Mouse (Mus musculus) myocyte (in vitro differentiated cells): ENCODE data around the gene Mrm2. TPM values are rescaled to one million over a fixed set of nuclear protein-coding genes. Genes with fewer than 3 reads are reported as not detected.
A peak's percentile ranks its signal among the peaks of the same experiment; 100 is the strongest.

ENCODE experiments used
- H3K27me3 ChIP-seq: one replicate; pipeline ENCODE4 v1.6.1; 2011; ENCODE audit not compliant: control insufficient read depth, insufficient read depth, insufficient read length
- H3K36me3 ChIP-seq: one replicate; pipeline ENCODE4 v1.6.1; 2011; ENCODE audit not compliant: control insufficient read depth, insufficient read depth
- H3K4me2 ChIP-seq: one replicate; pipeline ENCODE4 v1.6.1; 2011; ENCODE audit warnings: low read depth, control low read depth
- H3K4me3 ChIP-seq: one replicate; pipeline ENCODE4 v1.5.1; 2011; ENCODE audit warnings: mild to moderate bottlenecking, control low read depth, moderate library complexity
- H3K79me2 ChIP-seq: one replicate; pipeline ENCODE4 v1.6.1; 2011; ENCODE audit not compliant: control insufficient read depth, insufficient read depth
- H3ac ChIP-seq: one replicate; pipeline ENCODE4 v1.6.1; 2011; ENCODE audit not compliant: control insufficient read depth, insufficient read length
- CEBPB ChIP-seq: IDR thresholded peaks from 2 replicates; pipeline ENCODE4 v1.6.1; 2011; ENCODE audit warnings: mild to moderate bottlenecking, moderate library complexity; ENCODE audit not compliant: poor library complexity, insufficient read depth, severe bottlenecking
- E2F4 ChIP-seq: IDR thresholded peaks from one replicate; pipeline ENCODE4 v1.6.1; 2011; ENCODE audit warnings: mild to moderate bottlenecking, control low read depth, moderate library complexity; ENCODE audit not compliant: insufficient read depth
- MAX ChIP-seq: IDR thresholded peaks from one replicate; pipeline ENCODE4 v1.6.1; 2011; ENCODE audit warnings: low read depth, mild to moderate bottlenecking, control low read depth
- MYOD1 ChIP-seq, 3 experiments: IDR thresholded peaks; one replicate each; pipeline ENCODE4 v1.6.1; 2011; ENCODE audit warnings: control low read depth in 2 of 3, low read depth in 2 of 3, mild to moderate bottlenecking in 2 of 3, moderate library complexity in 1 of 3; ENCODE audit not compliant: insufficient read length in 2 of 3, control insufficient read depth in 1 of 3
- MYOG ChIP-seq, 3 experiments: IDR thresholded peaks; one replicate each; pipeline ENCODE4 v1.6.1; 2011; ENCODE audit warnings: control low read depth in 2 of 3, low read depth in 2 of 3, mild to moderate bottlenecking in 2 of 3; ENCODE audit not compliant: insufficient read length in 2 of 3, control insufficient read depth in 1 of 3, insufficient read depth in 1 of 3
- POLR2A ChIP-seq: IDR thresholded peaks from one replicate; pipeline ENCODE4 v1.6.1; 2011; ENCODE audit warnings: low read depth, mild to moderate bottlenecking, control low read depth, moderate library complexity; ENCODE audit not compliant: insufficient read length
- POLR2AphosphoS2 ChIP-seq: IDR thresholded peaks from one replicate; pipeline ENCODE4 v1.6.1; 2011; ENCODE audit warnings: low read depth, control low read depth; ENCODE audit not compliant: insufficient read length
- REST ChIP-seq: IDR thresholded peaks from one replicate; pipeline ENCODE4 v1.6.1; 2011; ENCODE audit warnings: mild to moderate bottlenecking, control low read depth, moderate library complexity; ENCODE audit not compliant: insufficient read depth, insufficient read length
- SRF ChIP-seq: IDR thresholded peaks from one replicate; pipeline ENCODE4 v1.6.1; 2011; ENCODE audit warnings: low read depth; ENCODE audit not compliant: control insufficient read depth, insufficient read length
- TCF12 ChIP-seq: IDR thresholded peaks from one replicate; pipeline ENCODE4 v1.6.1; 2011; ENCODE audit warnings: mild to moderate bottlenecking, control low read depth; ENCODE audit not compliant: poor library complexity, insufficient read depth, severe bottlenecking
- TCF3 ChIP-seq: IDR thresholded peaks from one replicate; pipeline ENCODE4 v1.6.1; 2011; ENCODE audit warnings: low read depth, control low read depth; ENCODE audit not compliant: insufficient read length
- USF1 ChIP-seq: IDR thresholded peaks from one replicate; pipeline ENCODE4 v1.6.1; 2011; ENCODE audit warnings: low read depth, mild to moderate bottlenecking, control low read depth, moderate library complexity
- polyA plus RNA-seq: library from polyadenylated mRNA; unstranded; fragments of >200 nt; fragmentation: generic; extraction: Trizol; gene quantifications from one replicate; pipeline ENCODE4 v1.2.1, GENCODE M21; 2012; ENCODE audit warnings: missing spikeins

Mrm2 gene
- polyA plus RNA-seq, 1 experiment: 10.0 TPM

DNA sequence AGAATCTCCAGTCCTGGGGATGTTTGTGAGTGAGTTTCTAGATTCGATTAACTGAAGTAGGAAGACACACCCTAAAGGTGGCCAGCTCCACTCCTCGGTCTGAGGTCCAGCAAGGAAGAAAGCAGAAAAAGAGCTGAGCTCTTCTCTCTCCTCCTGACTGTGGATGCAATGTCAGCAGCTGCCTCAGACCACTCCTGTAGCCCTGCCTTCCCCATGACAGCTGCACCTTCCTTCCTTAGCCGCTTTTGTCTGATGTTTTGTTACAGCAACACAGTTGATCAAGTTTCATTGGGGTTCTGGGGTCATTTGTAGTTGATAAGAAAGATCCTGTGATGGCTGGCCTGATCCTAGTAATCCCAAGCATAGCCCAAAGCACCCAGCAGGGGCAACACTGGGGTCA, 25.8 kb upstream of the Mrm2 start:
- H3ac ChIP-seq: no peak overlapping the region
- H3K4me3 ChIP-seq: no peak overlapping the region
- peaks cover 8% of the 10 kb centered on the region for H3K79me2 ChIP-seq
- TF ChIP-seq MYOD1 (IDR thresholded peaks at IDR 0.05; ENCODE audit: control insufficient read depth in 1 of 3, insufficient read length in 2 of 3, low read depth in 2 of 3) (peak; percentile 59 to 96 (median 87)), POLR2AphosphoS2 (no peak), TCF12 (peak; percentile 68), TCF3 (peak; percentile 50), CEBPB (no peak), MYOG (IDR thresholded peaks at IDR 0.05; ENCODE audit: control insufficient read depth in 1 of 3, insufficient read depth in 1 of 3, insufficient read length in 2 of 3, low read depth in 2 of 3) (peak; percentile 69 to 95 (median 91)), REST (no peak), USF1 (no peak), POLR2A (no peak), SRF (no peak), E2F4 (no peak)
- H3K4me2 ChIP-seq: no peak overlapping the region
- peaks cover 15% of the 10 kb centered on the region for H3K36me3 ChIP-seq
- H3K27me3 ChIP-seq: no peaks in the 10 kb centered on the region

DNA sequence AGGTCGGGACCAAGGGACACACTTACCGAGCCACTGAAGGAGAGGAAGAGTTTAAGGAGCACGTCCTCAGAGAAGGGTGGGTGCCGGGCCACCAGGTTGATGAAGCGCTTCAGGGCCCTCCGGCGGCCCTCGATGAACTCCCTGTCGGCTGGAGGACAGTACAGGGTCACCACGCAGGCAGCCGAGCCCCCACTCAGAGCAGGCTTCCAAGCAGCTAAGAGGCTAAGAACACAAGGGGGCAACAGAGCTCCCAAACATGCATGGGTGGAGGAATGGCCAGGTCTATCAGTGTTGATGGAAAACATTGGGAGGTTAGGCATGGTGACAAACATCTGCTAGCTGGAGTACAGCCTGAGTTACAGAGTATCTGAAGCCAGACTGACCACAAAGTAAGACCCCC, 24.2 kb upstream of the Mrm2 start:
- no peak overlapping the region for H3K4me3 ChIP-seq
- no peak for TF ChIP-seq POLR2AphosphoS2
- no peaks in the 10 kb centered on the region for H3K27me3 ChIP-seq
- H3K4me2 ChIP-seq: no peak overlapping the region
- H3K79me2 ChIP-seq: no peaks in the 10 kb centered on the region
- peaks cover 18% of the 10 kb centered on the region for H3K36me3 ChIP-seq
- no peak overlapping the region for H3ac ChIP-seq

- no peak overlapping the region for H3K4me2 ChIP-seq
- no peak overlapping the region for H3ac ChIP-seq
- no peak overlapping the region for H3K4me3 ChIP-seq
- H3K27me3 ChIP-seq: no peaks in the 10 kb centered on the region
- H3K36me3 ChIP-seq: peaks cover 18% of the 10 kb centered on the region
- no peak for TF ChIP-seq TCF12
- TF ChIP-seq MYOD1 (IDR thresholded peaks at IDR 0.05; ENCODE audit: control insufficient read depth in 1 of 3, insufficient read length in 2 of 3, low read depth in 2 of 3): no peak
- no peak for TF ChIP-seq E2F4
- TF ChIP-seq SRF: no peak
- TF ChIP-seq MAX: no peak
- TF ChIP-seq USF1: no peak
- TF ChIP-seq REST: no peak
- TF ChIP-seq POLR2A: no peak
- TF ChIP-seq CEBPB: no peak
- TF ChIP-seq TCF3: no peak
- no peak for TF ChIP-seq MYOG (IDR thresholded peaks at IDR 0.05; ENCODE audit: control insufficient read depth in 1 of 3, insufficient read depth in 1 of 3, insufficient read length in 2 of 3, low read depth in 2 of 3)
- no peak for TF ChIP-seq POLR2AphosphoS2
- H3K79me2 ChIP-seq: no peaks in the 10 kb centered on the region
Observed at GRCm38 (mm10) chr5:140352352-140352751, 20.7 kb upstream of the Mrm2 start.

- H3K4me2 ChIP-seq: no peak overlapping the region
- no peak for TF ChIP-seq MAX
- TF ChIP-seq TCF3: no peak
- TF ChIP-seq CEBPB: no peak
- no peaks in the 10 kb centered on the region for H3K79me2 ChIP-seq
- H3K36me3 ChIP-seq: peaks cover 18% of the 10 kb centered on the region
- H3K4me3 ChIP-seq: no peak overlapping the region
- no peaks in the 10 kb centered on the region for H3K27me3 ChIP-seq
- no peak overlapping the region for H3ac ChIP-seq
Observed at GRCm38 (mm10) chr5:140350731-140351497, 19.2 kb upstream of the Mrm2 start.

DNA sequence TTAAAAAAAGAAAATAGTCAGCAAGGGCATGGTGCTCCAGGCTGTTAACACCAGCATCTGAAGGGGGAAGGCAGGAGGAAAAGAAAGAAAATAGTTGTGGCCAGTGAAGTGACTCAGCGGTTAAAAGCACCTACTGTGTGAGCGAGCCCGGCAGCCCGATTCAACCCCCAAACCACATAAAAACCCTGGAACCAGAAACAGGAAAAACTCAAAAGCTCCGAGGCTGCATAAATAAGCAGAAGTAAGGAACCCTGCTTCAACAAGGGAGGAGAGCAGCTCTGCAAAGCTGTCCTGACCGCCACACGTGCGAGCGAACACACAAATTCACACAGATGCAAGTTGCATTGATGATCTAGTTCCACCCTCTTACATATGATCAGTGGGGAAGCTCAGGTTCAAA, 18.2 kb upstream of the Mrm2 start:
- H3ac ChIP-seq: no peak overlapping the region
- no peaks in the 10 kb centered on the region for H3K27me3 ChIP-seq
- H3K79me2 ChIP-seq: no peaks in the 10 kb centered on the region
- no peak for TF ChIP-seq MAX
- no peak for TF ChIP-seq TCF12
- no peak for TF ChIP-seq CEBPB
- TF ChIP-seq POLR2A: no peak
- no peak for TF ChIP-seq POLR2AphosphoS2
- TF ChIP-seq USF1: no peak
- no peak for TF ChIP-seq TCF3
- TF ChIP-seq E2F4: no peak
- TF ChIP-seq SRF: no peak
- no peak for TF ChIP-seq MYOD1 (IDR thresholded peaks at IDR 0.05; ENCODE audit: control insufficient read depth in 1 of 3, insufficient read length in 2 of 3, low read depth in 2 of 3)
- TF ChIP-seq MYOG (IDR thresholded peaks at IDR 0.05; ENCODE audit: control insufficient read depth in 1 of 3, insufficient read depth in 1 of 3, insufficient read length in 2 of 3, low read depth in 2 of 3): no peak
- TF ChIP-seq REST: no peak
- peaks cover 14% of the 10 kb centered on the region for H3K36me3 ChIP-seq
- no peak overlapping the region for H3K4me3 ChIP-seq
- H3K4me2 ChIP-seq: no peak overlapping the region
